Mouse (Mus musculus) limb, embryonic 13.5 days (tissue): ENCODE measurements at regions not wholly inside any gene's neighbourhood (a gene's known extent, or its start where the extent isn't known, plus 50 kb on each side); places are given as distances from the start of the nearest gene placed in this dataset.

Source experiments
- ATAC-seq: fragments of 200-750 bp; cut with Nextera tagmentation; 2 replicates; pipeline ENCODE4 v1.8.0; 2017; ENCODE audit warnings: low read depth, moderate number of reproducible peaks, moderate TSS enrichment; ENCODE audit not compliant: low FRiP score
- H3K27ac ChIP-seq: fragments of 300-500 bp; sonication (generic); 2 replicates; pipeline ENCODE4 v1.5.1; 2015; ENCODE audit warnings: inconsistent platforms, mild to moderate bottlenecking, moderate library complexity
- H3K27me3 ChIP-seq: fragments of 300-500 bp; sonication (generic); 2 replicates; pipeline ENCODE4 v1.6.1; 2015; ENCODE audit warnings: mild to moderate bottlenecking, inconsistent platforms
- H3K36me3 ChIP-seq: fragments of 300-500 bp; sonication (generic); 2 replicates; pipeline ENCODE4 v1.6.1; 2015; ENCODE audit warnings: inconsistent platforms, mild to moderate bottlenecking, moderate library complexity
- H3K4me1 ChIP-seq: fragments of 300-500 bp; sonication (generic); 2 replicates; pipeline ENCODE4 v1.6.1; 2015; ENCODE audit warnings: inconsistent platforms
- H3K4me2 ChIP-seq: fragments of 300-500 bp; sonication (generic); replicated peaks from 2 replicates; pipeline ENCODE4 v1.6.1; 2015; ENCODE audit warnings: inconsistent platforms, mild to moderate bottlenecking, moderate library complexity
- H3K4me3 ChIP-seq: fragments of 300-500 bp; sonication (generic); 2 replicates; pipeline ENCODE4 v1.5.1; 2015; ENCODE audit warnings: moderate library complexity, mild to moderate bottlenecking, inconsistent platforms
- H3K9ac ChIP-seq: fragments of 300-500 bp; sonication (generic); 2 replicates; pipeline ENCODE4 v1.6.1; 2015; ENCODE audit warnings: mild to moderate bottlenecking, inconsistent platforms
- H3K9me3 ChIP-seq: fragments of 300-500 bp; sonication (generic); 2 replicates; pipeline ENCODE4 v1.6.1; 2016; ENCODE audit warnings: inconsistent platforms
- WGBS: fragments of 180-500 bp; shearing (Covaris S2); methylation state at CpG from one replicate; pipeline ENCODE4 v1.1.7; 2015; 5-methylcytosine and 5-hydroxymethylcytosine counted together

DNA sequence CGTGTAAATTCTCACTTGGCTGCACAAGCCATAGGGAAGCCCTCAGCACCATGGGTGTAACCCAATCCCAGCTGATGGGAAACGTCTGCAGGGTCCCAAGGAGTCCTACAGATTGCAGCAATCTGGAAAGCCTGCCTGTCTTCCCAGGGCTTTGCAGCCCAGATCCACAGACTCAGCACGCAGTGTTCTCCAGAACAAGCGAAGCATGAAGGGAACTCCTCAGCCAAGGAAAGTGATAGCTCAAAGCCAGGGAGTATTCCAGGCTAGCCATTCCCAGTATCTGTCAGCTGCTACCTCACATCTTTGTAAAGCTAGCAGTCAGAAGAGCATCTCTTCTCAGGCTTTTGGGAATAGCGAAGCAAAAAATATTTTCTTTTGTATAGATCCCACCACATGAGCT lies 368.5 kb downstream of the Tns1 start:
- no peaks in the 10 kb centered on the region for H3K36me3 ChIP-seq
- no peak for ATAC-seq

GRCm38 (mm10) chr1:73754928-73755327 lies 369.3 kb downstream of the Tns1 start:
- H3K27me3 ChIP-seq = no peaks in the 10 kb centered on the region
- no peaks in the 10 kb centered on the region for H3K36me3 ChIP-seq
- peaks cover 34% of the 10 kb centered on the region for H3K4me1 ChIP-seq
- H3K27ac ChIP-seq = no peak overlapping the region; the same call in 1 of the 2 replicates
- no peak overlapping the region for H3K4me3 ChIP-seq
- no peak for ATAC-seq
- no peak overlapping the region for H3K9ac ChIP-seq
- no peak overlapping the region for H3K4me2 ChIP-seq
- 31% methylated on average over 2 of the region's 2 CpGs for WGBS
- H3K9me3 ChIP-seq = no peaks in the 10 kb centered on the region

More for the DNA sequence above, 368.5 kb downstream of the Tns1 start:
- Histone ChIP-seq H3K27me3 (no peaks in the 10 kb centered on the region), H3K4me1 (peaks cover 34% of the 10 kb centered on the region), H3K4me3 (no peak overlapping the region), H3K9ac (no peak overlapping the region), H3K9me3 (no peaks in the 10 kb centered on the region), H3K27ac (no peak overlapping the region), H3K4me2 (no peak overlapping the region)
- 54% methylated on average over 5 of the region's 5 CpGs for WGBS

- H3K4me2 ChIP-seq = no peak overlapping the region
- ATAC-seq = no peak
- no peak overlapping the region for H3K9ac ChIP-seq
- no peaks in the 10 kb centered on the region for H3K9me3 ChIP-seq
- no peaks in the 10 kb centered on the region for H3K36me3 ChIP-seq
- H3K27me3 ChIP-seq = no peaks in the 10 kb centered on the region
- H3K4me1 ChIP-seq = peaks cover 24% of the 10 kb centered on the region
- 91% methylated on average over 2 of the region's 2 CpGs for WGBS
- no peak overlapping the region for H3K27ac ChIP-seq
- H3K4me3 ChIP-seq = no peak overlapping the region
Observed at GRCm38 (mm10) chr1:73753157-73753556, 371.1 kb downstream of the Tns1 start.

GRCm38 (mm10) chr1:73748702-73749101 lies 375.5 kb downstream of the Tns1 start:
- H3K4me3 ChIP-seq = no peak overlapping the region
- H3K4me1 ChIP-seq = peaks cover 17% of the 10 kb centered on the region
- no peaks in the 10 kb centered on the region for H3K36me3 ChIP-seq
- no peak overlapping the region for H3K9ac ChIP-seq
- no peaks in the 10 kb centered on the region for H3K9me3 ChIP-seq
- H3K27ac ChIP-seq = no peak overlapping the region
- no peak for ATAC-seq
- no peaks in the 10 kb centered on the region for H3K27me3 ChIP-seq
- H3K4me2 ChIP-seq = no peak overlapping the region

DNA sequence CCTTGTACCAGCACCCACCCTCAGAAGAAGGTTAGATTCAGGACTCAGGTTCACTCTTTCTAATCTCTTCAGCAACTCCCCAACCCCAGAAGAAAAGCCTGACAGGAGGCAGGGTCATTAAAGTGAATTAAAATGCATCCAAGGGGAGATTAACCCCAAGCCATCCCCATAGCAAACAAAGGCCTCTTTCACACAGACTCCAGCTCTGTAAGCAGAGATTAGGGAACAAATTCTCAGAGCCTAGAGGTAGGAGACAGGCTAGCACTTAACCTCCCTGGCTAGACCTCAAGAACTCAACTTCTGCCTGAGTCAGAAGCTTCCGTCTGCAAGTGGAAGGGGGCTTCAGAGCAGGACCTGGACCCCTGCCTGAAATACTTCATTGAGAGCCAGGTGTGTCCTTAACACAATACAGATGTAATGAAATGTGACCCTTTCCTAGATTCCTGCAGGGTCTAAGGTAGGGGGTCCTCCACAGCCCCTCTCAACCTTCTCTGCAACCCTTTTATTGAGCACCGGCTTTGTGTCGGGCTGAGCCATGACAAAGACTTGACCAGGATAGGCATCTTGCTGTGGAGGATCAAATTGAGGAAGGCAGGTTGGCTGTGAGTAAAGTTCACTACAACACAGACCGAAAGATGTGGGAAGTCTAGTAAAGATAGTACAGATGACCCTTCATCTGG lies 379.6 kb downstream of the Tns1 start:
- H3K4me1 ChIP-seq = peaks cover 22% of the 10 kb centered on the region
- H3K36me3 ChIP-seq = no peaks in the 10 kb centered on the region
- no peaks in the 10 kb centered on the region for H3K27me3 ChIP-seq
- no peak overlapping the region for H3K9ac ChIP-seq
- no peaks in the 10 kb centered on the region for H3K9me3 ChIP-seq
- H3K27ac ChIP-seq = peak overlapping the region; percentile 58; the same call in 1 of the 2 replicates
- WGBS = 32% methylated on average over 4 of the region's 4 CpGs
- peak; percentile 68 for ATAC-seq
- no peak overlapping the region for H3K4me3 ChIP-seq
- H3K4me2 ChIP-seq = no peak overlapping the region

DNA sequence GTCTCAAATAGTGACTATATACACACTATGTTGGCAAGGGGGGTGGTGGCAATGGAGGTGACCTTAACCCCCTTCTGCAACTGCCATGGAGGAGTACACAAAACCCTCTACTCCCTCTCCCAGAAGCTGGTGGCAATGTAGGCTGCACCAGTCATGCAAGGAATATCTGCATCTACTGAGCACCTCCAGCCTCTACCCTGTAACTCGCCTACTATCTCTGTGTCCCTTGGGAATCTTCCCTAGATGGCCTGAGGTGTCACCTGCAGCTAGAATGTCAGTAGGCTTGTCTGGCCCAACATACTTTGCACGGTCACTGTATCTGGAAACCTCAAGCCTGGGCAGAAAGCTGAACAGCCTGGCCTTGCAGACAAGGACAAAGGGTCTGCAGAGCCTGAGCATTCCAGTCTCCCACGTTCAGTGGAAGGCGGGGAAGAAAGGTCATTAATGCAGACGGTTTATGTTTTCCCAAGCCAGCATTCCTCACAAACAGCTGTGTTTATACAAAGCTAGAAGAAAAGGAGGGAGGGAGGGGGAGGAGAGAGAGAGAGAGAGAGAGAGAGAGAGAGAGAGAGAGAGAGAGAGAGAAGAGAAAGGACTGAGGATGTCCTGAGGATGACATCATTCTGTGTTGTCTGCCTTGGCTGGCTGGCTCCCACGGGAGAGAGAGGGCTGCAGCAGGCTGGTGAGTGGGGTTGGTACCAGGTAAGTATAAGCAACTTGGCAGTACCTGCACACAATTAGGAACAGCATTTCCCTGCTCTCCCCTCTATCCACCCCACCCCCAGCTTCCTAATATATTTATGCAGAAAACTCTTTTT lies 380.3 kb downstream of the Tns1 start:
- Histone ChIP-seq H3K4me1 (peaks cover 18% of the 10 kb centered on the region), H3K9me3 (no peaks in the 10 kb centered on the region), H3K36me3 (no peaks in the 10 kb centered on the region), H3K4me2 (peak overlapping the region; percentile 16; the same call in 1 of the 2 replicates), H3K27ac (peak overlapping the region; percentile 58; the same call in 1 of the 2 replicates), H3K4me3 (no peak overlapping the region), H3K9ac (no peak overlapping the region), H3K27me3 (no peaks in the 10 kb centered on the region)
- peak; percentile 69 for ATAC-seq
- WGBS = 20% methylated on average over 6 of the region's 6 CpGs

DNA sequence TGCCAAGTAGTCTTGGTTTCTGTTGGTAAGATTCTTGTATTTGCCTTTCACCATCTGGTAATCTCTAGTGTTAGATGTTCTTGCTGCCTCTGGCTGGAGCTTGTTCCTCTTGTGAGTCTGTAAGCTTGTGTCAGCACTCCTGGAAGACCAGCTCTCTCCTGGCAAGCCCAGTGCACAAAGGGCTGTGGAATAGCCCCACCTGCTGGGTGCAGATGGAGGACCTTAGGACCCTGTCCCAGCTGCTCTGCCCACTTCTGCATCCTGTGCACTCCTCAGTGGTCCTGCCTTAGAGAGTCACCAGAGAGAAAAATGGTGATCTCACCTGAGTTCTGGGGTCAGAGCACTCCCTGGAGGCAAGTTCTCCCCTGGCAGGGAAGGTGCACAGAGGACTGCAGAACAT lies 387.2 kb downstream of the Tns1 start:
- no peaks in the 10 kb centered on the region for H3K9me3 ChIP-seq
- no peaks in the 10 kb centered on the region for H3K4me1 ChIP-seq
- no peaks in the 10 kb centered on the region for H3K36me3 ChIP-seq
- no peaks in the 10 kb centered on the region for H3K27me3 ChIP-seq
- no peak for ATAC-seq
- H3K9ac ChIP-seq = no peak overlapping the region
- no peak overlapping the region for H3K4me2 ChIP-seq
- no peak overlapping the region for H3K4me3 ChIP-seq
- H3K27ac ChIP-seq = no peak overlapping the region

DNA sequence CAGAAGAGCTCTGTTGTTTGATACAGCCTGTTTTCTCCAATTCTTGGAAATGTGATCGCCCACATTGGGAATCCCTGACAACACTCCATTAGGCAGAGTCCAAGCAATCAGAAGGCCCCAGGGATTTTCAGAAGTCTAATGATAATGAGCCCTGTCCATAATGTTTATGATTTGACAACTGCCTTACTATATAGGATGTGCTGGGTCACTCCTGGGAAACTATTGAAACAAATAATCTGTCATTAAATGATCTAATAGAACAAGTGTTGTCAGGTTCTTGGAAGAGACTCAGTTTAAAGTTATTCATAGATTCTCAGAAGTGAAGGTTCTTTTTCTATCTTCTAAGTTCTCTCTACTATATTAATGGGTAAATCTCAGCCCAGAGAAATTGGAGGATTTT lies 395.9 kb downstream of the Tns1 start:
- Histone ChIP-seq H3K9ac (no peak overlapping the region), H3K27ac (no peak overlapping the region), H3K4me3 (no peak overlapping the region), H3K4me1 (no peaks in the 10 kb centered on the region), H3K9me3 (no peaks in the 10 kb centered on the region), H3K36me3 (no peaks in the 10 kb centered on the region), H3K4me2 (no peak overlapping the region), H3K27me3 (no peaks in the 10 kb centered on the region)
- no peak for ATAC-seq
- 88% methylated on average over 1 of the region's 1 CpGs for WGBS

GRCm38 (mm10) chr1:73727781-73728180 lies 396.5 kb downstream of the Tns1 start:
- Histone ChIP-seq H3K4me3 (no peak overlapping the region), H3K36me3 (no peaks in the 10 kb centered on the region), H3K9ac (no peak overlapping the region), H3K9me3 (no peaks in the 10 kb centered on the region), H3K27ac (no peak overlapping the region), H3K4me2 (no peak overlapping the region), H3K27me3 (no peaks in the 10 kb centered on the region), H3K4me1 (no peaks in the 10 kb centered on the region)
- ATAC-seq = no peak

GRCm38 (mm10) chr1:73726658-73727057 lies 397.6 kb downstream of the Tns1 start:
- H3K9ac ChIP-seq = no peak overlapping the region
- H3K9me3 ChIP-seq = no peaks in the 10 kb centered on the region
- H3K4me3 ChIP-seq = no peak overlapping the region
- no peaks in the 10 kb centered on the region for H3K4me1 ChIP-seq
- H3K27me3 ChIP-seq = no peaks in the 10 kb centered on the region
- no peak for ATAC-seq
- WGBS = 86% methylated on average over 2 of the region's 2 CpGs
- H3K4me2 ChIP-seq = no peak overlapping the region
- H3K36me3 ChIP-seq = no peaks in the 10 kb centered on the region
- no peak overlapping the region for H3K27ac ChIP-seq

DNA sequence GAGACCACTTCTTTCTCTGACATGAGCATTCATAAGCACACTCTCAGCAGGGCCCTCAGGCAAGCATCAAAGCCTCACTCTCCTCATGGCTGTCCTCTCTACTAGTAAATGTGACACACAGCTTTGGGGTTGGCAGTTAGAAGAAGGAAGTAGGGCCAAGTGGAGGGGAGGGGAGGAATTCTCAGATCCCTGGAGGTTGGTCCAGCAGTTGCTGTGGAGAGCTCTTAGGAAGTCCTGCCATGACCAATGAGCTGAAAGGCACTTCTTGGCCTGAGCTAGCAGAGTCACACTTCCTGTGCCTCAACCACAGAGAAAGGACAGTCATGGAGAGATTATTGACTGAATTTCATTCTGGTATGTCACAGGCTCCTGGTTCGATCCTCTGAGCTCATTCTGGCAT lies 398.8 kb downstream of the Tns1 start:
- no peak for ATAC-seq
- no peaks in the 10 kb centered on the region for H3K36me3 ChIP-seq
- H3K9me3 ChIP-seq = no peaks in the 10 kb centered on the region
- 89% methylated on average over 1 of the region's 1 CpGs for WGBS
- no peak overlapping the region for H3K4me3 ChIP-seq
- no peaks in the 10 kb centered on the region for H3K4me1 ChIP-seq
- no peak overlapping the region for H3K27ac ChIP-seq
- no peaks in the 10 kb centered on the region for H3K27me3 ChIP-seq
- H3K4me2 ChIP-seq = no peak overlapping the region
- no peak overlapping the region for H3K9ac ChIP-seq

- Histone ChIP-seq H3K27me3 (no peaks in the 10 kb centered on the region), H3K4me2 (no peak overlapping the region), H3K27ac (no peak overlapping the region), H3K4me3 (no peak overlapping the region), H3K9me3 (no peaks in the 10 kb centered on the region), H3K9ac (no peak overlapping the region), H3K4me1 (no peaks in the 10 kb centered on the region), H3K36me3 (no peaks in the 10 kb centered on the region)
- 69% methylated on average over 2 of the region's 2 CpGs for WGBS
- no peak for ATAC-seq
Observed at GRCm38 (mm10) chr1:73724551-73724950, 399.7 kb downstream of the Tns1 start.
